Mouse (Mus musculus): ENCODE results near the gene Hmox1. TPM values are rescaled to one million over a fixed set of nuclear protein-coding genes. Genes with fewer than 3 reads are reported as not detected.

The Hmox1 gene
- polyA plus RNA-seq, 1 experiment from 2014 or later, result 160 TPM

- WGBS (ENCODE audit: insufficient replicate concordance), result 52% methylated on average over 3 of the region's 3 CpGs
- no peak for DNase-seq
- no peaks in the 10 kb centered on the region for H3K27me3 ChIP-seq (ENCODE audit: insufficient read depth, low read length)
- no peak overlapping the region for H3K9ac ChIP-seq (replicated peaks)
- no peak overlapping the region for H3K4me3 ChIP-seq (ENCODE audit: low read depth, low read length)
- no peaks in the 10 kb centered on the region for H3K9me3 ChIP-seq (ENCODE audit: low read length)
- H3K36me3 ChIP-seq (replicated peaks; ENCODE audit: insufficient read depth, low read length), result no peaks in the 10 kb centered on the region
- peak overlapping the region; percentile 71 for H3K4me2 ChIP-seq (ENCODE audit: low read depth, low read length)
- H3K4me1 ChIP-seq (ENCODE audit: insufficient read depth), result peaks cover 45% of the 10 kb centered on the region
- peak overlapping the region; percentile 71 for H3K27ac ChIP-seq (ENCODE audit: low read depth)
- no peak for ATAC-seq
- TF ChIP-seq EP300 (IDR thresholded peaks at IDR 0.05; ENCODE audit: low read depth) (no peak), CTCF (IDR thresholded peaks at IDR 0.05; ENCODE audit: low read depth) (no peak)
Observed at GRCm38 (mm10) chr8:75084382-75085064, 8.9 kb upstream of the Hmox1 start.

- Histone ChIP-seq H3K4me3 (ENCODE audit: low read depth, low read length) (no peak overlapping the region), H3K9ac (replicated peaks) (no peak overlapping the region), H3K4me1 (ENCODE audit: insufficient read depth) (peaks cover 45% of the 10 kb centered on the region), H3K27ac (ENCODE audit: low read depth) (peak overlapping the region; percentile 71), H3K36me3 (replicated peaks; ENCODE audit: insufficient read depth, low read length) (no peaks in the 10 kb centered on the region), H3K9me3 (ENCODE audit: low read length) (no peaks in the 10 kb centered on the region), H3K4me2 (ENCODE audit: low read depth, low read length) (no peak overlapping the region), H3K27me3 (ENCODE audit: insufficient read depth, low read length) (no peaks in the 10 kb centered on the region)
- DNase-seq (no peak), ATAC-seq (no peak)
- TF ChIP-seq CTCF (IDR thresholded peaks at IDR 0.05; ENCODE audit: low read depth), result no peak
- no peak for TF ChIP-seq EP300 (IDR thresholded peaks at IDR 0.05; ENCODE audit: low read depth)
- WGBS (ENCODE audit: insufficient replicate concordance), result 54% methylated on average over 2 of the region's 2 CpGs
Observed at GRCm38 (mm10) chr8:75086002-75086401, 7.4 kb upstream of the Hmox1 start.

GRCm38 (mm10) chr8:75087127-75087526 is 6.3 kb upstream of the Hmox1 start:
- ATAC-seq, result no peak
- Histone ChIP-seq H3K4me1 (ENCODE audit: insufficient read depth) (peaks cover 42% of the 10 kb centered on the region), H3K9me3 (ENCODE audit: low read length) (no peaks in the 10 kb centered on the region), H3K4me2 (ENCODE audit: low read depth, low read length) (no peak overlapping the region), H3K36me3 (replicated peaks; ENCODE audit: insufficient read depth, low read length) (no peaks in the 10 kb centered on the region), H3K4me3 (ENCODE audit: low read depth, low read length) (no peak overlapping the region), H3K27ac (ENCODE audit: low read depth) (no peak overlapping the region), H3K27me3 (ENCODE audit: insufficient read depth, low read length) (no peaks in the 10 kb centered on the region), H3K9ac (replicated peaks) (no peak overlapping the region)
- no peak for TF ChIP-seq CTCF (IDR thresholded peaks at IDR 0.05; ENCODE audit: low read depth)
- TF ChIP-seq EP300 (IDR thresholded peaks at IDR 0.05; ENCODE audit: low read depth), result no peak
- no peak for DNase-seq

GRCm38 (mm10) chr8:75088989-75089881 is 4.2 kb upstream of the Hmox1 start:
- Histone ChIP-seq H3K4me1 (ENCODE audit: insufficient read depth) (peaks cover 35% of the 10 kb centered on the region), H3K4me2 (ENCODE audit: low read depth, low read length) (peak overlapping the region; percentile 56), H3K4me3 (ENCODE audit: low read depth, low read length) (no peak overlapping the region), H3K27ac (ENCODE audit: low read depth) (peak overlapping the region; percentile 85), H3K27me3 (ENCODE audit: insufficient read depth, low read length) (peaks cover 5% of the 10 kb centered on the region; the same call in 1 of the 2 replicates), H3K9me3 (ENCODE audit: low read length) (no peaks in the 10 kb centered on the region), H3K36me3 (replicated peaks; ENCODE audit: insufficient read depth, low read length) (no peaks in the 10 kb centered on the region), H3K9ac (replicated peaks) (no peak overlapping the region)
- peak; percentile 79 for DNase-seq
- WGBS (ENCODE audit: insufficient replicate concordance), result 9% methylated on average over 6 of the region's 6 CpGs
- peak; percentile 69 for ATAC-seq
- TF ChIP-seq CTCF (IDR thresholded peaks at IDR 0.05; ENCODE audit: low read depth) (no peak), EP300 (IDR thresholded peaks at IDR 0.05; ENCODE audit: low read depth) (peak; percentile 84)

GRCm38 (mm10) chr8:75090781-75091365 is 2.5 kb upstream of the Hmox1 start:
- H3K27me3 ChIP-seq (ENCODE audit: insufficient read depth, low read length), result peaks cover 5% of the 10 kb centered on the region; the same call in 1 of the 2 replicates
- no peak for ATAC-seq
- no peak overlapping the region for H3K9ac ChIP-seq (replicated peaks)
- peaks cover 20% of the 10 kb centered on the region for H3K4me1 ChIP-seq (ENCODE audit: insufficient read depth)
- H3K9me3 ChIP-seq (ENCODE audit: low read length), result no peaks in the 10 kb centered on the region
- 79% methylated on average over 4 of the region's 4 CpGs for WGBS (ENCODE audit: insufficient replicate concordance)
- no peaks in the 10 kb centered on the region for H3K36me3 ChIP-seq (replicated peaks; ENCODE audit: insufficient read depth, low read length)
- H3K27ac ChIP-seq (ENCODE audit: low read depth), result no peak overlapping the region
- TF ChIP-seq CTCF (IDR thresholded peaks at IDR 0.05; ENCODE audit: low read depth) (no peak), EP300 (IDR thresholded peaks at IDR 0.05; ENCODE audit: low read depth) (no peak)
- DNase-seq, result no peak
- no peak overlapping the region for H3K4me2 ChIP-seq (ENCODE audit: low read depth, low read length)
- no peak overlapping the region for H3K4me3 ChIP-seq (ENCODE audit: low read depth, low read length)

GRCm38 (mm10) chr8:75102956-75103355 is 9.5 kb downstream of the Hmox1 start:
- H3K27me3 ChIP-seq (ENCODE audit: insufficient read depth, low read length), result no peaks in the 10 kb centered on the region
- H3K9me3 ChIP-seq (ENCODE audit: low read length), result no peaks in the 10 kb centered on the region
- H3K4me2 ChIP-seq (ENCODE audit: low read depth, low read length), result no peak overlapping the region
- no peak for TF ChIP-seq EP300 (IDR thresholded peaks at IDR 0.05; ENCODE audit: low read depth)
- TF ChIP-seq CTCF (IDR thresholded peaks at IDR 0.05; ENCODE audit: low read depth), result no peak
- DNase-seq, result no peak
- no peak overlapping the region for H3K27ac ChIP-seq (ENCODE audit: low read depth)
- no peaks in the 10 kb centered on the region for H3K4me1 ChIP-seq (ENCODE audit: insufficient read depth)
- peaks cover 10% of the 10 kb centered on the region; the same call in 1 of the 2 replicates for H3K36me3 ChIP-seq (replicated peaks; ENCODE audit: insufficient read depth, low read length)
- 69% methylated on average over 4 of the region's 4 CpGs for WGBS (ENCODE audit: insufficient replicate concordance)
- H3K9ac ChIP-seq (replicated peaks), result no peak overlapping the region
- ATAC-seq, result no peak
- H3K4me3 ChIP-seq (ENCODE audit: low read depth, low read length), result no peak overlapping the region

Data from liver, postnatal 0 days (tissue).